ENCODE assay signal across 8 mouse cellular contexts in genomic region chr2:34982096-34982724, GRCm38 (mm10). TPM values are rescaled to one million over a fixed set of nuclear protein-coding genes. Genes with fewer than 3 reads are reported as not detected.
A peak's percentile ranks its signal among the peaks of the same experiment; 100 is the strongest.
DNase-seq lines count a peak whose midpoint lies in the region; ATAC-seq and TF ChIP-seq lines count a peak whose summit lies in the region.

No protein-coding gene starts in this region.

- no peaks in the 10 kb centered on the region for H3K36me3 ChIP-seq in midbrain, embryonic 10.5 days
- H3K36me3 ChIP-seq in midbrain, embryonic 14.5 days (ENCODE audit: control insufficient read depth, insufficient read depth, low read length) = no peaks in the 10 kb centered on the region
- no peaks in the 10 kb centered on the region for H3K36me3 ChIP-seq in limb, embryonic 14.5 days (ENCODE audit: control insufficient read depth, insufficient read depth, low read length)

- H3K27me3 ChIP-seq in midbrain, embryonic 10.5 days (ENCODE audit: low read depth, poor library complexity, severe bottlenecking) = no peaks in the 10 kb centered on the region
- no peaks in the 10 kb centered on the region for H3K27me3 ChIP-seq in midbrain, embryonic 14.5 days (ENCODE audit: control insufficient read depth, insufficient read depth, low read length)
- H3K27me3 ChIP-seq in limb, embryonic 14.5 days (ENCODE audit: control insufficient read depth, insufficient read depth, low read length) = no peaks in the 10 kb centered on the region

- H3K4me1 ChIP-seq in midbrain, embryonic 10.5 days = peaks cover 13% of the 10 kb centered on the region
- 0 out of 2 replicates have a peak, but pooled peaks cover 3% of the 10 kb centered on the region for H3K4me1 ChIP-seq in midbrain, embryonic 14.5 days (ENCODE audit: control insufficient read depth, insufficient read depth, low read length)
- peaks cover 25% of the 10 kb centered on the region for H3K4me1 ChIP-seq in limb, embryonic 14.5 days (ENCODE audit: control insufficient read depth, insufficient read depth, low read length)

- TF ChIP-seq POLR2A in limb, embryonic 14.5 days (IDR thresholded peaks at IDR 0.05; ENCODE audit: borderline replicate concordance, extremely low read depth, insufficient read depth, insufficient read length) = no peak

- peak overlapping the region; percentile 53 for H3K27ac ChIP-seq in midbrain, embryonic 10.5 days (replicated peaks)
- no peak overlapping the region for H3K27ac ChIP-seq in midbrain, embryonic 14.5 days (replicated peaks; ENCODE audit: low read depth, low read length)
- peak overlapping the region; percentile 63 for H3K27ac ChIP-seq in limb, embryonic 14.5 days (replicated peaks; ENCODE audit: low read depth, low read length)

- no peaks in the 10 kb centered on the region for H3K9me3 ChIP-seq in midbrain, embryonic 10.5 days (replicated peaks)
- no peaks in the 10 kb centered on the region for H3K9me3 ChIP-seq in midbrain, embryonic 14.5 days (ENCODE audit: control insufficient read depth, low read length)
- H3K9me3 ChIP-seq in limb, embryonic 14.5 days (ENCODE audit: control insufficient read depth, low read length) = no peaks in the 10 kb centered on the region

- no peak for ATAC-seq in midbrain, embryonic 14.5 days (ENCODE audit: low FRiP score, low TSS enrichment)
- peak; percentile 63 for ATAC-seq in limb, embryonic 14.5 days (ENCODE audit: low FRiP score, low read depth)

- H3K4me2 ChIP-seq in midbrain, embryonic 14.5 days (ENCODE audit: low read length) = no peak overlapping the region
- no peak overlapping the region for H3K4me2 ChIP-seq in limb, embryonic 14.5 days (replicated peaks; ENCODE audit: low read depth, low read length, severe bottlenecking)

- peak; percentile 41 for DNase-seq in adrenal gland, adult 2 months
- DNase-seq in adrenal gland, postnatal 4 days (ENCODE audit: low spot score in 2 of 2) = no peak
- no peak for DNase-seq in midbrain, embryonic 10.5 days (ENCODE audit: low spot score)
- DNase-seq in midbrain, embryonic 14.5 days = no peak
- peak; percentile 40 for DNase-seq in forelimb bud, embryonic 11.5 days (ENCODE audit: low read depth, low spot score)
- DNase-seq in limb, embryonic 14.5 days (ENCODE audit: low spot score) = peak; percentile 64
- no peak for DNase-seq in urinary bladder, postnatal 10 days (ENCODE audit: low spot score)
- DNase-seq in kidney, adult 8-10 months = no peak

- WGBS in midbrain, embryonic 10.5 days = 76% methylated on average over 14 of the region's 14 CpGs
- WGBS in midbrain, embryonic 14.5 days = 55% methylated on average over 14 of the region's 14 CpGs
- WGBS in limb, embryonic 14.5 days = 41% methylated on average over 14 of the region's 14 CpGs

- no peak overlapping the region for H3K9ac ChIP-seq in midbrain, embryonic 14.5 days (replicated peaks; ENCODE audit: low read length)
- H3K9ac ChIP-seq in limb, embryonic 14.5 days (ENCODE audit: low read depth, low read length, severe bottlenecking) = no peak overlapping the region

- H3K4me3 ChIP-seq in midbrain, embryonic 10.5 days = no peak overlapping the region
- H3K4me3 ChIP-seq in midbrain, embryonic 14.5 days (replicated peaks; ENCODE audit: low read depth, low read length) = no peak overlapping the region
- no peak overlapping the region for H3K4me3 ChIP-seq in limb, embryonic 14.5 days (replicated peaks; ENCODE audit: low read length)

RNA-seq across cellular contexts. Expression of gene Traf1, which starts 20.6 kb away (rescaled TPM):
- 1 to 10 TPM; 3.3 to 3.7 TPM for total RNA-seq in adrenal gland, adult 2 months (2021)
- polyA plus RNA-seq in adrenal gland, adult 2 months (2012; rRNA removed) = 2.0 and 2.4 TPM in 2 replicates
- total RNA-seq in adrenal gland, postnatal 4 days (2021) = 1 to 10 TPM; 2.1 to 3.4 TPM
- 0.12 and 0.27 TPM in 2 replicates for polyA plus RNA-seq in midbrain, embryonic 10.5 days (2016; fragmentation: Nextera tagmentation; extraction: Ambion mirVana)
- 0.87 and 3.3 TPM in 2 replicates for polyA plus RNA-seq in midbrain, embryonic 14.5 days (2014; fragmentation: Nextera tagmentation; extraction: Ambion mirVana)
- 5.1 and 7.0 TPM in 2 replicates for polyA plus RNA-seq in limb, embryonic 14.5 days (2012; rRNA removed)
- polyA plus RNA-seq in limb, embryonic 14.5 days (2014; fragmentation: Nextera tagmentation; extraction: Ambion mirVana) = 4.0 and 4.9 TPM in 2 replicates

Comparison
In these comparisons a context has a peak if more than half of its experiments do, and no peak if none do; other contexts are left out.
1. DNase-seq: peak in adrenal gland, adult 2 months (single experiment), forelimb bud, embryonic 11.5 days (single experiment) and limb, embryonic 14.5 days (single experiment); none in adrenal gland, postnatal 4 days (0 of 2), midbrain, embryonic 10.5 days (single experiment), midbrain, embryonic 14.5 days (single experiment), urinary bladder, postnatal 10 days (single experiment) and kidney, adult 8-10 months (0 of 2).